Mouse (Mus musculus) ES-E14 (cell line): Measurements from ENCODE around the gene Spata18. TPM values are rescaled to one million over a fixed set of nuclear protein-coding genes. Genes with fewer than 3 reads are reported as not detected.

Experiments used
- DNase-seq: peaks from one replicate; pipeline ENCODE4 v3.0.0-alpha.2; 2013; ENCODE audit warnings: low read depth, low spot score
- H3K27ac ChIP-seq: 2 replicates; pipeline ENCODE4 v1.5.1; 2012; ENCODE audit warnings: low read depth, mild to moderate bottlenecking, low read length, moderate library complexity, mixed read lengths; ENCODE audit not compliant: poor library complexity, insufficient read depth, severe bottlenecking
- H3K36me3 ChIP-seq: 2 replicates; pipeline ENCODE4 v1.6.1; 2012; ENCODE audit warnings: mild to moderate bottlenecking, low read length, moderate library complexity, mixed read lengths; ENCODE audit not compliant: control insufficient read depth, poor library complexity, insufficient read depth, severe bottlenecking
- H3K4me1 ChIP-seq, 2 experiments: fragments of 150-350 bp in 1 of 2; sonication (generic) in 1 of 2; 2 replicates each; pipeline ENCODE4 v1.6.1; 2012; ENCODE audit warnings: low read length in 2 of 2, mild to moderate bottlenecking in 1 of 2, mixed read lengths in 1 of 2; ENCODE audit not compliant: control insufficient read depth in 2 of 2, insufficient read depth in 2 of 2, poor library complexity in 1 of 2
- H3K4me3 ChIP-seq, 2 experiments: fragments of 150-350 bp in 1 of 2; sonication (generic) in 1 of 2; 2 replicates each; pipeline ENCODE4 v1.5.1; 2012; ENCODE audit warnings: low read length in 2 of 2, low read depth in 1 of 2, mild to moderate bottlenecking in 1 of 2, mixed read lengths in 1 of 2; ENCODE audit not compliant: insufficient read depth in 1 of 2, poor library complexity in 1 of 2, severe bottlenecking in 1 of 2
- H3K9ac ChIP-seq: 2 replicates; pipeline ENCODE4 v1.6.1; 2012; ENCODE audit warnings: low read depth, mild to moderate bottlenecking, low read length, mixed read lengths; ENCODE audit not compliant: poor library complexity, insufficient read depth, severe bottlenecking
- H3K9me3 ChIP-seq: fragments of 150-350 bp; sonication (generic); 2 replicates; pipeline ENCODE4 v1.6.1; 2012; ENCODE audit warnings: low read depth, mild to moderate bottlenecking, low read length; ENCODE audit not compliant: control insufficient read depth, insufficient read depth
- CHD2 ChIP-seq: IDR thresholded peaks from 2 replicates; pipeline ENCODE4 v1.6.1; 2014; ENCODE audit warnings: mild to moderate bottlenecking, low read depth, low read length, inconsistent platforms
- HCFC1 ChIP-seq: IDR thresholded peaks from 2 replicates; pipeline ENCODE4 v1.6.1; 2012; ENCODE audit warnings: low read length, inconsistent platforms, borderline replicate concordance; ENCODE audit not compliant: insufficient read depth
- MAFK ChIP-seq: IDR thresholded peaks from 2 replicates; pipeline ENCODE4 v1.6.1; 2014; ENCODE audit warnings: mild to moderate bottlenecking, low read depth, low read length, inconsistent platforms; ENCODE audit not compliant: insufficient read depth
- ZC3H11A ChIP-seq: IDR thresholded peaks from 2 replicates; pipeline ENCODE4 v1.6.1; 2012; ENCODE audit warnings: low read depth, mild to moderate bottlenecking, inconsistent platforms, low read length, borderline replicate concordance
- ZNF384 ChIP-seq: IDR thresholded peaks from 2 replicates; pipeline ENCODE4 v1.6.1; 2012; ENCODE audit warnings: low read depth, low read length, inconsistent platforms
- in situ Hi-C, 2 experiments: fragments of 600-800 bp; cut with MboI; formaldehyde crosslinking; loops; one replicate each; pipeline ENCODE4 v1.15.1; 2025; ENCODE audit warnings: low sequenced_read_pairs in 2 of 2, inconsistent platforms in 1 of 2; ENCODE audit not compliant: unreplicated experiment in 2 of 2
- total RNA-seq: library from RNA; depleted of rRNA; stranded (reverse); fragments of 300-350 nt; gene quantifications from 2 replicates; pipeline ENCODE4 v1.2.3, GENCODE M21; 2012

Gene Spata18
- total RNA-seq, 1 experiment = not detected

GRCm38 (mm10) chr5:73704757-73705156 lies 53.6 kb downstream of the Spata18 start:
- Histone ChIP-seq H3K36me3 (no peaks in the 10 kb centered on the region), H3K4me3 (no peak overlapping the region), H3K4me1 (no peaks in the 10 kb centered on the region), H3K9ac (no peak overlapping the region), H3K9me3 (no peaks in the 10 kb centered on the region), H3K27ac (no peak overlapping the region)
- no peak for TF ChIP-seq MAFK
- TF ChIP-seq CHD2 = no peak
- no peak for TF ChIP-seq ZC3H11A
- TF ChIP-seq HCFC1 = no peak
- no peak for TF ChIP-seq ZNF384
- DNase-seq = no peak
- in situ Hi-C loops = no loop called here

DNA sequence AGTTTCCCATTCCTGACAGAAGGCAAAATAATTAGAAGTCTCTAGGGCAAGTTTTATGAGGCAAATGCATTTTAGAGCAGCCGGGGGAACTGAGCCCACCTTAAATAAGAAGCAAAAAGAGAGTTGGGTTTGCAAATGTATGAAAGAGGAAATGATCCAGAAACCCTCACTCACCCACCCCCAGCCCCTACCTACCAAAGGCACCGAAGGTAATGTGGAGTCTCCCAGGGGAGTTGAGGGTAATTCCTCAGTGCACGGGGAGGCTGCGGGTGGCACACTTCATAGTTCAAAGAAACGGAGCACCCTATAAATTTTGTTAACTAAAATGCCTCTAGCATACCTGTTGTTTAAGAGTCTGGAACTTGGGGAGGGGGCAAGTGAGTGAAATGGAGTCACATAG lies 54.1 kb downstream of the Spata18 start:
- in situ Hi-C loops = no loop called here
- H3K9me3 ChIP-seq = no peaks in the 10 kb centered on the region
- DNase-seq = no peak
- no peak overlapping the region for H3K9ac ChIP-seq
- no peak overlapping the region for H3K27ac ChIP-seq
- TF ChIP-seq ZNF384 (no peak), HCFC1 (no peak), CHD2 (no peak), ZC3H11A (no peak), MAFK (no peak)
- H3K4me1 ChIP-seq = no peaks in the 10 kb centered on the region
- H3K4me3 ChIP-seq = no peak overlapping the region
- H3K36me3 ChIP-seq = no peaks in the 10 kb centered on the region

DNA sequence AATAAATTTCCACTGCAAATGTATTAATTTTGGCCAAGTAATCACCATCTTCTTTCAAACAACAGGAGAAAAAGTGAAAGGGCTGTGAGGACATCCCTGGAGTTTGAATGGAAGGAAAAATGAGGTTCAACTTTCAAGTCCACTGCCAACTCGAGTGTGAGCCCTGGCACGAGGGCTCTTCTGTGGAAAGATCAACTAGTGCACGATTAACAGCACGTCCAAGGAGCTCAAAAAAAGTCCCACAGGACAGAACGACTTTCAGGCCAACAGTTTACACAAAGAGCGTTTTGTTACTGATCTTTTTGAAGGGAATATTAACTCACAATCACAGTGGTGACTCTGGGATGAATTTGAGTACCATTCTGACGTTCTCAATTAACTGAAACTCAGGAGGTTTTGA lies 61.7 kb downstream of the Spata18 start:
- no peaks in the 10 kb centered on the region for H3K9me3 ChIP-seq
- TF ChIP-seq ZNF384 (no peak), ZC3H11A (no peak), CHD2 (no peak), MAFK (no peak), HCFC1 (no peak)
- no peak overlapping the region for H3K9ac ChIP-seq
- H3K36me3 ChIP-seq = no peaks in the 10 kb centered on the region
- no peaks in the 10 kb centered on the region for H3K4me1 ChIP-seq
- no peak overlapping the region for H3K4me3 ChIP-seq
- no peak overlapping the region for H3K27ac ChIP-seq
- DNase-seq = no peak
- in situ Hi-C loops = no loop called here

DNA sequence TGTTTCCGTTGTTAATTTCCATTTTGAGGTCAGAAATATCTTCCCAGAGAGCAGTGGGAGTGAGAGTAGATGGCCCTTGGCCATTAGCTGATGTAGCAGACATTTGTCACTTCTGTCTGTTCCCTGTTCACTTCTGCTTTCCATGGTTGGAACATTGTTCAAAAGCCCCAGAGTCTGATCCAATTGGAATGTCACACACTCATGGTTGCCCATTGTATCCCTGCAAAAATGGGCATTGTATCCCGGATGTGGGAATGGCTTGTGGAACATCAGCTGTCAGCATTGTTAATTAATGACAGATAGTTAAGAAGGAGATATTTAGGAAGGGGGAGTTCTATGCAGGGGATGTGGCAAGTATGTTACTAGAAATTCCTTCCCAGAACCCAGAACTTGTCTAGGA lies 65.8 kb downstream of the Spata18 start:
- Histone ChIP-seq H3K9ac (no peak overlapping the region), H3K36me3 (no peaks in the 10 kb centered on the region), H3K27ac (no peak overlapping the region), H3K9me3 (no peaks in the 10 kb centered on the region), H3K4me3 (no peak overlapping the region), H3K4me1 (no peaks in the 10 kb centered on the region)
- in situ Hi-C loops = no loop called here
- DNase-seq = no peak
- no peak for TF ChIP-seq CHD2
- TF ChIP-seq ZNF384 = no peak
- no peak for TF ChIP-seq MAFK
- TF ChIP-seq ZC3H11A = no peak
- no peak for TF ChIP-seq HCFC1

DNA sequence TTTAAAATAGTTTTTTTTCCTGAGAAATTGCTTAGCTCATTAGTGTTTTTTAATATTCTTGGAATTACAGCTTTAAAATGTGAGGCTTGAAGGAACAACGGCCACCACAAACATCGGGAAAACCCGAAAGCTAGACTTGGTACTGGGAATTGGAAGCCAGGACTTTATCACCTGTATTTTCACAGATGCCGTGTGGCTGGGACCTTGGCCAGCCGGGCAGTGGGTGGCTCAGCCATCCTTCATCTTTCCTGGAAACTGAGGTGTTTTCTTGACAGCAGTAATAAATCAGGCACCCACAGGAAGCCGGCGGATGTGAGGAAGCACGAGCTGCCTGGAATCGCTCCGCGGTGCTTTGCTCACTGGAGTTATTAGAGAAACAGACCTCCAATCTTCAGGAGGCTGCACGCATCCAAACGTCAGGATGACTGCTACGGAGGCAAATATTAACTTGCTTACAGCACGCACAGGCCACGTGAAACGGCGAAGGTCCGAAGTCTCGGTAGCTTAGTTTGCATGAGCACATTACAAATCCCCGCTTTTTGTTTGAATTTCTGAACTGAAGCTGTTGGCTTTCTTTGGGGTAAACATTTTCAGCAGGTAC lies 70.6 kb downstream of the Spata18 start:
- Histone ChIP-seq H3K9me3 (no peaks in the 10 kb centered on the region), H3K27ac (no peak overlapping the region), H3K9ac (no peak overlapping the region), H3K4me1 (no peaks in the 10 kb centered on the region), H3K36me3 (no peaks in the 10 kb centered on the region), H3K4me3 (no peak overlapping the region)
- TF ChIP-seq ZNF384 = no peak
- TF ChIP-seq ZC3H11A = no peak
- TF ChIP-seq MAFK = no peak
- TF ChIP-seq CHD2 = no peak
- TF ChIP-seq HCFC1 = no peak
- DNase-seq = no peak
- in situ Hi-C loops = no loop called here
